Mouse (Mus musculus): ENCODE measurements around the gene 1700080E11Rik.

DNA sequence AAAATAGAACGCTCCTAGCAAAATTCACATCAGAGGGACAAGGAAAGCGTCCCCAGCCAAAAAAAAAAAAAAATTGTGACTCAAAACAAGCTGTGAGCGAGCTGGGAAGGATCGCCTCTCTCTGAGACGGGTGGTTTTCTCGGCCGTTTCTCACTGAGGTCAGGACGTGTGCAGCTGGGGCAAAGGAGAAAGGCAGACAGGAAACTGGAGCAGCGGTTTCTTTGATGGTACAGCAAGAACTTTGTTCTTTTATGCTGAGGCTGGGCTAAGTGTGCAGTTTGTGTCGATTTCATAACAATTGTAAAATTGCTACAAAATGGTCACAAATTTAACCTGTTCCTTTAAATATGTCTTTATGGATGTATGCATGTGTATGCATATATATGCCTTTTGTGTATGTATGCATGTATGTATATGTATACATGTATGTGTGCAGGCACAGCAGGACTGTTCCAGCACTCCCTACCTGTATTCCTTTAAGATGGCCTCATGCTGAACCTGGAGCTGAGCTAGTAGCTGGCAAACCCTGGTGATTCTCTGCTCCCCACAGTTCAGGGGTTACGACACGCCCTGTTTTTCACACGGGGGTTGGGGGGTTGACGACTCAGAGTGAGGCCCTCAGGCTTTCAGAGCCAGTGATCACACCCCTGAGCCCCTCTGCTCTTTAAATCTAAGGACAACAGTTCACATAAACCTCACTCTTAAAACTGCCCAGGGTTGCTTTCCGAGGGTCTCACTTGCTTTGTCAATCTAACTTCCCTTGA is 43.9 kb downstream of the 1700080E11Rik start:
- TF ChIP-seq CTCF (IDR thresholded peaks at IDR 0.05; ENCODE audit: borderline replicate concordance, control insufficient read depth, extremely low read depth, insufficient read depth, low read length, poor library complexity) (no peak), POLR2A (IDR thresholded peaks at IDR 0.05; ENCODE audit: control insufficient read depth, extremely low read depth, insufficient read depth, low read length, poor library complexity) (no peak)
